Mouse (Mus musculus) sigmoid colon, adult 10 weeks (tissue): ENCODE data around the gene Olfr1232. TPM values are rescaled to one million over a fixed set of nuclear protein-coding genes. Genes with fewer than 3 reads are reported as not detected.

Experiments
- polyA plus RNA-seq: library from polyadenylated mRNA; stranded (reverse); fragments of 350-450 nt; fragmentation: Illumina TruSeq; extraction: RNeasy Lipid Tissue Mini Kit (QIAGEN cat#74804); gene quantifications from one replicate; pipeline ENCODE4 v1.2.3, GENCODE M21; 2014; ENCODE audit warnings: low read depth, low replicate concordance

The Olfr1232 gene
- not detected for polyA plus RNA-seq

GRCm38 (mm10) chr2:89329575-89329974 is at the start of gene Olfr1232:
Olfr1232 (minus strand) TSS chr2:89329675.

GRCm38 (mm10) chr2:89364765-89365164 is 35.3 kb upstream of the Olfr1232 start, which contains the start of gene Olfr1234:
Olfr1234 (minus strand) TSS chr2:89364865.

GRCm38 (mm10) chr2:89342298-89342697 is 12.8 kb upstream of the Olfr1232 start, which contains the start of gene Olfr1233:
Olfr1233 (minus strand) TSS chr2:89342398.

GRCm38 (mm10) chr2:89306974-89307373 is 22.5 kb downstream of the Olfr1232 start, which contains the start of gene Olfr1231:
Olfr1231 (minus strand) TSS chr2:89307074.

GRCm38 (mm10) chr2:89297168-89297567 is 32.3 kb downstream of the Olfr1232 start, which contains the start of gene Olfr1230:
Olfr1230 (minus strand) TSS chr2:89297268.

GRCm38 (mm10) chr2:89287914-89288313 is 41.6 kb downstream of the Olfr1232 start, which contains the start of gene Olfr1229:
Olfr1229 (minus strand) TSS chr2:89288014.

Other genes with a start within 250 kb of the Olfr1232 start
- not detected for gene Olfr1219, start 246.2 kb downstream of the Olfr1232 start, polyA plus RNA-seq
- gene Olfr1220, start 222.8 kb downstream of the Olfr1232 start, polyA plus RNA-seq = not detected
- not detected for gene Olfr1221, start 212.4 kb downstream of the Olfr1232 start, polyA plus RNA-seq
- gene Olfr1222, start 196.6 kb downstream of the Olfr1232 start, polyA plus RNA-seq = not detected
- not detected for gene Olfr1223, start 178.1 kb downstream of the Olfr1232 start, polyA plus RNA-seq
- not detected for gene Olfr1224-ps1, start 165.6 kb downstream of the Olfr1232 start, polyA plus RNA-seq
- not detected for gene Olfr1225, start 155.0 kb downstream of the Olfr1232 start, polyA plus RNA-seq
- gene Olfr1226, start 129.6 kb downstream of the Olfr1232 start, polyA plus RNA-seq = 0.09 TPM
- not detected for gene Olfr1228, start 75.6 kb downstream of the Olfr1232 start, polyA plus RNA-seq
- gene Olfr1229, start 41.7 kb downstream of the Olfr1232 start, polyA plus RNA-seq = not detected
- not detected for gene Olfr1230, start 32.4 kb downstream of the Olfr1232 start, polyA plus RNA-seq
- gene Olfr1231, start 22.6 kb downstream of the Olfr1232 start, polyA plus RNA-seq = not detected
- gene Olfr1233, start 12.7 kb upstream of the Olfr1232 start, polyA plus RNA-seq = not detected
- not detected for gene Olfr1234, start 35.2 kb upstream of the Olfr1232 start, polyA plus RNA-seq
- not detected for gene Olfr1238, start 80.0 kb upstream of the Olfr1232 start, polyA plus RNA-seq
- gene Olfr1239, start 90.7 kb upstream of the Olfr1232 start, polyA plus RNA-seq = not detected
- gene Olfr1240, start 113.3 kb upstream of the Olfr1232 start, polyA plus RNA-seq = not detected
- not detected for gene Olfr1241, start 157.5 kb upstream of the Olfr1232 start, polyA plus RNA-seq
- gene Olfr1242, start 168.7 kb upstream of the Olfr1232 start, polyA plus RNA-seq = not detected
- not detected for gene Olfr1243, start 201.8 kb upstream of the Olfr1232 start, polyA plus RNA-seq
- not detected for gene Olfr1245, start 248.8 kb upstream of the Olfr1232 start, polyA plus RNA-seq